Mouse (Mus musculus): ENCODE measurements around the gene Syk.

Gene Syk

GRCm38 (mm10) chr13:52600015-52600643 is 17.2 kb downstream of the Syk start:
- DNase-seq (ENCODE audit: low spot score), result peak; percentile 19

- DNase-seq (ENCODE audit: low spot score), result no peak
These were observed 19.8 kb downstream of the Syk start for GRCm38 (mm10) chr13:52602752-52603151.

GRCm38 (mm10) chr13:52603704-52604349 is 20.9 kb downstream of the Syk start:
- no peak for DNase-seq (ENCODE audit: low spot score)

- DNase-seq (ENCODE audit: low spot score), result no peak
These were observed 22.0 kb downstream of the Syk start for GRCm38 (mm10) chr13:52605006-52605405.

GRCm38 (mm10) chr13:52605911-52606310 is 22.9 kb downstream of the Syk start:
- DNase-seq (ENCODE audit: low spot score), result no peak

- DNase-seq (ENCODE audit: low spot score), result no peak
These were observed 23.8 kb downstream of the Syk start for GRCm38 (mm10) chr13:52606656-52607275.

- no peak for DNase-seq (ENCODE audit: low spot score)
These were observed 25.0 kb downstream of the Syk start for GRCm38 (mm10) chr13:52607964-52608363.

- no peak for DNase-seq (ENCODE audit: low spot score)
These were observed 27.5 kb downstream of the Syk start for GRCm38 (mm10) chr13:52610463-52610862.

- DNase-seq (ENCODE audit: low spot score), result no peak
These were observed 30.3 kb downstream of the Syk start for GRCm38 (mm10) chr13:52613266-52613665.

GRCm38 (mm10) chr13:52615085-52615484 is 32.1 kb downstream of the Syk start:
- peak; percentile 24 for DNase-seq (ENCODE audit: low spot score)

- DNase-seq (ENCODE audit: low spot score), result no peak
These were observed 34.2 kb downstream of the Syk start for GRCm38 (mm10) chr13:52617096-52617714.

GRCm38 (mm10) chr13:52618592-52618991 is 35.6 kb downstream of the Syk start:
- no peak for DNase-seq (ENCODE audit: low spot score)

GRCm38 (mm10) chr13:52619482-52619881 is 36.5 kb downstream of the Syk start:
- DNase-seq (ENCODE audit: low spot score), result no peak

- DNase-seq (ENCODE audit: low spot score), result peak; percentile 77
These were observed 41.1 kb downstream of the Syk start for GRCm38 (mm10) chr13:52624038-52624437.

GRCm38 (mm10) chr13:52628602-52629001 is 45.6 kb downstream of the Syk start:
- DNase-seq (ENCODE audit: low spot score), result peak; percentile 34

GRCm38 (mm10) chr13:52631624-52632023 is 48.7 kb downstream of the Syk start:
- no peak for DNase-seq (ENCODE audit: low spot score)

- no peak for DNase-seq (ENCODE audit: low spot score)
These were observed 52.5 kb downstream of the Syk start for GRCm38 (mm10) chr13:52635484-52635883.

GRCm38 (mm10) chr13:52636176-52636748 is 53.3 kb downstream of the Syk start:
- DNase-seq (ENCODE audit: low spot score), result peak; percentile 21

- DNase-seq (ENCODE audit: low spot score), result no peak
These were observed 63.6 kb downstream of the Syk start for GRCm38 (mm10) chr13:52646566-52646965.

GRCm38 (mm10) chr13:52647996-52648712 is 65.2 kb downstream of the Syk start:
- DNase-seq (ENCODE audit: low spot score), result no peak

- DNase-seq (ENCODE audit: low spot score), result no peak
These were observed 66.9 kb downstream of the Syk start for GRCm38 (mm10) chr13:52649791-52650418.

All from lung, postnatal 25 days (tissue).